Mouse (Mus musculus) forebrain, embryonic 10.5 days (tissue): ENCODE data around the gene 2610507B11Rik. TPM values are rescaled to one million over a fixed set of nuclear protein-coding genes. Genes with fewer than 3 reads are reported as not detected.

Experiments
- DNase-seq: peaks from one replicate; pipeline ENCODE4 v3.0.0-alpha.2; 2017; ENCODE audit warnings: low spot score; ENCODE audit errors: extremely low spot score
- H3K27ac ChIP-seq: fragments of 300-500 bp; sonication (generic); 2 replicates; pipeline ENCODE4 v1.5.1; 2016; ENCODE audit warnings: mild to moderate bottlenecking
- H3K27me3 ChIP-seq: fragments of 300-500 bp; sonication (generic); 2 replicates; pipeline ENCODE4 v1.6.1; 2016; ENCODE audit warnings: mild to moderate bottlenecking; ENCODE audit not compliant: poor library complexity, severe bottlenecking
- H3K36me3 ChIP-seq: fragments of 300-500 bp; sonication (generic); replicated peaks from 2 replicates; pipeline ENCODE4 v1.6.1; 2016; ENCODE audit warnings: mild to moderate bottlenecking, moderate library complexity
- H3K4me1 ChIP-seq: fragments of 300-500 bp; sonication (generic); 2 replicates; pipeline ENCODE4 v1.6.1; 2016
- H3K4me3 ChIP-seq: fragments of 300-500 bp; sonication (generic); 2 replicates; pipeline ENCODE4 v1.5.1; 2016; ENCODE audit warnings: mild to moderate bottlenecking, moderate library complexity
- H3K9me3 ChIP-seq: fragments of 300-500 bp; sonication (generic); 2 replicates; pipeline ENCODE4 v1.6.1; 2016; ENCODE audit warnings: mild to moderate bottlenecking, moderate library complexity
- WGBS: fragments of 180-500 bp; shearing (Covaris S2); methylation state at CpG from one replicate; pipeline ENCODE4 v1.1.7; 2016; 5-methylcytosine and 5-hydroxymethylcytosine counted together
- polyA plus RNA-seq: library from polyadenylated mRNA; unstranded; fragments of >200 nt; fragmentation: Nextera tagmentation; extraction: Ambion mirVana; gene quantifications from 2 replicates; pipeline ENCODE4 v1.2.1, GENCODE M21; 2016

2610507B11Rik gene
- polyA plus RNA-seq, result 72.5 and 72.7 TPM in 2 replicates

GRCm38 (mm10) chr11:78261380-78262352 lies at the start of gene 2610507B11Rik:
TSS of gene 2610507B11Rik (plus strand) at chr11:78261752.
- DNase-seq, result peak; percentile 91
- Histone ChIP-seq H3K27me3 (peaks cover 19% of the 10 kb centered on the region), H3K4me1 (peaks cover 14% of the 10 kb centered on the region), H3K27ac (peak within 1 kb of the TSS; percentile 95), H3K9me3 (no peaks in the 10 kb centered on the region), H3K4me3 (peak within 1 kb of the TSS; percentile 96), H3K36me3 (peaks cover 38% of the 10 kb centered on the region)
- under 1% methylated on average over 114 of the region's 115 CpGs for WGBS

- Histone ChIP-seq H3K9me3 (no peaks in the 10 kb centered on the region), H3K4me3 (no peak overlapping the region), H3K4me1 (no peaks in the 10 kb centered on the region), H3K36me3 (peaks cover 99% of the 10 kb centered on the region), H3K27ac (no peak overlapping the region), H3K27me3 (no peaks in the 10 kb centered on the region)
- 95% methylated on average over 14 of the region's 14 CpGs for WGBS
- no peak for DNase-seq
Observed at GRCm38 (mm10) chr11:78213086-78213817, 48.3 kb upstream of the 2610507B11Rik start.

- Histone ChIP-seq H3K4me1 (no peaks in the 10 kb centered on the region), H3K27me3 (no peaks in the 10 kb centered on the region), H3K27ac (no peak overlapping the region), H3K9me3 (no peaks in the 10 kb centered on the region), H3K4me3 (no peak overlapping the region), H3K36me3 (peaks cover 99% of the 10 kb centered on the region)
- 95% methylated on average over 11 of the region's 11 CpGs for WGBS
- no peak for DNase-seq
Observed at GRCm38 (mm10) chr11:78215709-78216317, 45.7 kb upstream of the 2610507B11Rik start.

GRCm38 (mm10) chr11:78223586-78223985 lies 38.0 kb upstream of the 2610507B11Rik start:
- peaks cover 100% of the 10 kb centered on the region for H3K36me3 ChIP-seq
- H3K4me3 ChIP-seq, result no peak overlapping the region
- no peaks in the 10 kb centered on the region for H3K4me1 ChIP-seq
- no peak for DNase-seq
- H3K27me3 ChIP-seq, result no peaks in the 10 kb centered on the region
- no peak overlapping the region for H3K27ac ChIP-seq
- WGBS, result 92% methylated on average over 4 of the region's 4 CpGs
- H3K9me3 ChIP-seq, result no peaks in the 10 kb centered on the region

- 93% methylated on average over 6 of the region's 6 CpGs for WGBS
- Histone ChIP-seq H3K4me1 (no peaks in the 10 kb centered on the region), H3K4me3 (no peak overlapping the region), H3K27ac (no peak overlapping the region), H3K36me3 (peaks cover 97% of the 10 kb centered on the region), H3K9me3 (no peaks in the 10 kb centered on the region), H3K27me3 (no peaks in the 10 kb centered on the region)
- no peak for DNase-seq
Observed at GRCm38 (mm10) chr11:78231518-78231917, 30.0 kb upstream of the 2610507B11Rik start.

GRCm38 (mm10) chr11:78240193-78240857 lies 21.2 kb upstream of the 2610507B11Rik start:
- Histone ChIP-seq H3K4me1 (peaks cover 15% of the 10 kb centered on the region), H3K4me3 (no peak overlapping the region), H3K27me3 (no peaks in the 10 kb centered on the region), H3K27ac (no peak overlapping the region), H3K9me3 (no peaks in the 10 kb centered on the region), H3K36me3 (peaks cover 61% of the 10 kb centered on the region)
- 92% methylated on average over 9 of the region's 9 CpGs for WGBS
- no peak for DNase-seq

GRCm38 (mm10) chr11:78245261-78245626 lies 16.3 kb upstream of the 2610507B11Rik start:
- no peak for DNase-seq
- Histone ChIP-seq H3K9me3 (no peaks in the 10 kb centered on the region), H3K27me3 (no peaks in the 10 kb centered on the region), H3K27ac (peak overlapping the region; percentile 91), H3K4me1 (peaks cover 36% of the 10 kb centered on the region), H3K4me3 (peak overlapping the region; percentile 91), H3K36me3 (peaks cover 31% of the 10 kb centered on the region)
- under 1% methylated on average over 19 of the region's 19 CpGs for WGBS

GRCm38 (mm10) chr11:78245627-78246317 lies 15.8 kb upstream of the 2610507B11Rik start, which contains the start of the genes Sdf2 and Supt6:
TSS of gene Sdf2 (plus strand) at chr11:78245746.
TSS of gene Supt6 (minus strand) at chr11:78245987.
- under 1% methylated on average over 50 of the region's 50 CpGs for WGBS
- Histone ChIP-seq H3K27ac (peak within 1 kb of the TSS; percentile 91), H3K4me3 (peak within 1 kb of the TSS; percentile 91)

GRCm38 (mm10) chr11:78246318-78247011 lies 15.1 kb upstream of the 2610507B11Rik start:
- peaks cover 36% of the 10 kb centered on the region for H3K4me1 ChIP-seq
- WGBS, result 55% methylated on average over 7 of the region's 7 CpGs
- H3K27ac ChIP-seq, result peak overlapping the region; percentile 91
- H3K9me3 ChIP-seq, result no peaks in the 10 kb centered on the region
- H3K4me3 ChIP-seq, result peak overlapping the region; percentile 91
- peaks cover 34% of the 10 kb centered on the region for H3K36me3 ChIP-seq
- no peaks in the 10 kb centered on the region for H3K27me3 ChIP-seq
- no peak for DNase-seq

More at GRCm38 (mm10) chr11:78245627-78246317, 15.8 kb upstream of the 2610507B11Rik start, which contains the start of the genes Sdf2 and Supt6:
- peak; percentile 97 for DNase-seq
- peaks cover 36% of the 10 kb centered on the region for H3K4me1 ChIP-seq
- H3K9me3 ChIP-seq, result no peaks in the 10 kb centered on the region
- H3K36me3 ChIP-seq, result peaks cover 31% of the 10 kb centered on the region
- no peaks in the 10 kb centered on the region for H3K27me3 ChIP-seq

GRCm38 (mm10) chr11:78247012-78247348 lies 14.6 kb upstream of the 2610507B11Rik start:
- peak overlapping the region; percentile 91; the same call in 1 of the 2 replicates for H3K4me3 ChIP-seq
- H3K27ac ChIP-seq, result no peak overlapping the region
- 77% methylated on average over 3 of the region's 3 CpGs for WGBS

GRCm38 (mm10) chr11:78247727-78248140 lies 13.8 kb upstream of the 2610507B11Rik start:
- Histone ChIP-seq H3K27ac (no peak overlapping the region), H3K4me3 (peak overlapping the region; percentile 23; the same call in 1 of the 2 replicates), H3K36me3 (peaks cover 42% of the 10 kb centered on the region), H3K4me1 (peaks cover 36% of the 10 kb centered on the region), H3K9me3 (no peaks in the 10 kb centered on the region), H3K27me3 (no peaks in the 10 kb centered on the region)
- 69% methylated on average over 4 of the region's 4 CpGs for WGBS
- DNase-seq, result no peak

More at GRCm38 (mm10) chr11:78247012-78247348, 14.6 kb upstream of the 2610507B11Rik start:
- peaks cover 36% of the 10 kb centered on the region for H3K4me1 ChIP-seq
- peaks cover 36% of the 10 kb centered on the region for H3K36me3 ChIP-seq
- no peaks in the 10 kb centered on the region for H3K9me3 ChIP-seq
- no peaks in the 10 kb centered on the region for H3K27me3 ChIP-seq
- no peak for DNase-seq
